Mouse (Mus musculus) liver, embryonic 15.5 days (tissue): ENCODE measurements around the gene Sstr2. TPM values are rescaled to one million over a fixed set of nuclear protein-coding genes. Genes with fewer than 3 reads are reported as not detected.

ENCODE experiments used
- ATAC-seq: fragments of 200-750 bp; cut with Nextera tagmentation; 2 replicates; pipeline ENCODE4 v1.8.0; 2017; ENCODE audit warnings: moderate number of reproducible peaks, mild to moderate bottlenecking, moderate library complexity; ENCODE audit not compliant: insufficient read depth
- H3K27ac ChIP-seq: fragments of 300-500 bp; sonication (generic); replicated peaks from 2 replicates; pipeline ENCODE4 v1.5.1; 2015; ENCODE audit warnings: mild to moderate bottlenecking, inconsistent platforms
- H3K27me3 ChIP-seq: fragments of 300-500 bp; sonication (generic); 2 replicates; pipeline ENCODE4 v1.6.1; 2015; ENCODE audit warnings: mild to moderate bottlenecking, inconsistent platforms
- H3K36me3 ChIP-seq: fragments of 300-500 bp; sonication (generic); replicated peaks from 2 replicates; pipeline ENCODE4 v1.6.1; 2015; ENCODE audit warnings: moderate library complexity, mild to moderate bottlenecking, inconsistent platforms
- H3K4me1 ChIP-seq: fragments of 300-500 bp; sonication (generic); replicated peaks from 2 replicates; pipeline ENCODE4 v1.6.1; 2015; ENCODE audit warnings: inconsistent platforms
- H3K4me2 ChIP-seq: fragments of 300-500 bp; sonication (generic); 2 replicates; pipeline ENCODE4 v1.6.1; 2015; ENCODE audit warnings: moderate library complexity, mild to moderate bottlenecking, inconsistent platforms
- H3K4me3 ChIP-seq: fragments of 300-500 bp; sonication (generic); replicated peaks from 2 replicates; pipeline ENCODE4 v1.5.1; 2015; ENCODE audit warnings: mild to moderate bottlenecking, inconsistent platforms
- H3K9ac ChIP-seq: fragments of 300-500 bp; sonication (generic); 2 replicates; pipeline ENCODE4 v1.6.1; 2015; ENCODE audit warnings: moderate library complexity, mild to moderate bottlenecking, inconsistent platforms
- H3K9me3 ChIP-seq: fragments of 300-500 bp; sonication (generic); replicated peaks from 2 replicates; pipeline ENCODE4 v1.6.1; 2016; ENCODE audit warnings: inconsistent platforms
- WGBS: fragments of 180-500 bp; shearing (Covaris S2); methylation state at CpG from one replicate; pipeline ENCODE4 v1.1.7; 2015; ENCODE audit warnings: mixed read lengths; ENCODE audit not compliant: insufficient replicate concordance; 5-methylcytosine and 5-hydroxymethylcytosine counted together
- polyA plus RNA-seq: library from polyadenylated mRNA; unstranded; fragments of >200 nt; fragmentation: Nextera tagmentation; extraction: Ambion mirVana; gene quantifications from 2 replicates; pipeline ENCODE4 v1.2.1, GENCODE M21; 2015

Sstr2 gene
- polyA plus RNA-seq, 1 experiment from 2014 or later: 4.9 TPM

- H3K9ac ChIP-seq: no peak overlapping the region
- no peak overlapping the region for H3K4me3 ChIP-seq
- ATAC-seq: no peak
- no peak overlapping the region for H3K4me2 ChIP-seq
- WGBS: 75% methylated on average over 3 of the region's 3 CpGs
- H3K27ac ChIP-seq: no peak overlapping the region
- H3K36me3 ChIP-seq: no peaks in the 10 kb centered on the region
- H3K4me1 ChIP-seq: peaks cover 20% of the 10 kb centered on the region
- H3K9me3 ChIP-seq: no peaks in the 10 kb centered on the region
- peaks cover 6% of the 10 kb centered on the region; the same call in 1 of the 2 replicates for H3K27me3 ChIP-seq
These were observed 26.0 kb downstream of the Sstr2 start for GRCm38 (mm10) chr11:113645181-113645580.

GRCm38 (mm10) chr11:113648152-113648551 lies 29.0 kb downstream of the Sstr2 start:
- H3K36me3 ChIP-seq: peaks cover 18% of the 10 kb centered on the region
- no peak for ATAC-seq
- WGBS: 2% methylated on average over 15 of the region's 15 CpGs
- H3K4me3 ChIP-seq: no peak overlapping the region; the same call in 1 of the 2 replicates
- no peaks in the 10 kb centered on the region for H3K9me3 ChIP-seq
- H3K4me2 ChIP-seq: peak overlapping the region; percentile 75
- H3K27me3 ChIP-seq: peaks cover 6% of the 10 kb centered on the region; the same call in 1 of the 2 replicates
- peaks cover 38% of the 10 kb centered on the region for H3K4me1 ChIP-seq
- 0 out of 2 replicates have a peak overlapping the region, but pooled peaks have one; percentile 51 for H3K27ac ChIP-seq
- no peak overlapping the region for H3K9ac ChIP-seq

GRCm38 (mm10) chr11:113648690-113649352 lies 29.7 kb downstream of the Sstr2 start, which contains the start of gene Cog1:
Cog1 (plus strand) TSS chr11:113649169.
- H3K4me3 ChIP-seq: peak within 1 kb of the TSS; percentile 96
- 40% methylated on average over 26 of the region's 26 CpGs for WGBS
- H3K9ac ChIP-seq: peak within 1 kb of the TSS; percentile 93
- peaks cover 6% of the 10 kb centered on the region; the same call in 1 of the 2 replicates for H3K27me3 ChIP-seq
- H3K4me2 ChIP-seq: peak within 1 kb of the TSS; percentile 75
- peaks cover 38% of the 10 kb centered on the region for H3K4me1 ChIP-seq
- ATAC-seq: peak; percentile 6; the same call in 1 of the 2 replicates
- H3K36me3 ChIP-seq: peaks cover 25% of the 10 kb centered on the region
- no peaks in the 10 kb centered on the region for H3K9me3 ChIP-seq
- peak within 1 kb of the TSS; percentile 83 for H3K27ac ChIP-seq

GRCm38 (mm10) chr11:113649353-113650210 lies 30.4 kb downstream of the Sstr2 start, which contains the start of gene Slc39a11:
Slc39a11 (minus strand) TSS chr11:113650079.
- ATAC-seq: peak; percentile 79
- WGBS: under 1% methylated on average over 91 of the region's 91 CpGs
- H3K27me3 ChIP-seq: peaks cover 6% of the 10 kb centered on the region; the same call in 1 of the 2 replicates
- H3K4me3 ChIP-seq: peak within 1 kb of the TSS; percentile 96
- no peaks in the 10 kb centered on the region for H3K9me3 ChIP-seq
- peak within 1 kb of the TSS; percentile 75 for H3K4me2 ChIP-seq
- H3K27ac ChIP-seq: peak within 1 kb of the TSS; percentile 83
- peaks cover 33% of the 10 kb centered on the region for H3K36me3 ChIP-seq
- H3K9ac ChIP-seq: peak within 1 kb of the TSS; percentile 93
- H3K4me1 ChIP-seq: peaks cover 38% of the 10 kb centered on the region

GRCm38 (mm10) chr11:113651206-113651906 lies 32.2 kb downstream of the Sstr2 start:
- H3K4me3 ChIP-seq: peak overlapping the region; percentile 96
- H3K9ac ChIP-seq: peak overlapping the region; percentile 28; the same call in 1 of the 2 replicates
- peaks cover 50% of the 10 kb centered on the region for H3K36me3 ChIP-seq
- peaks cover 6% of the 10 kb centered on the region; the same call in 1 of the 2 replicates for H3K27me3 ChIP-seq
- peak overlapping the region; percentile 75 for H3K4me2 ChIP-seq
- peak overlapping the region; percentile 83 for H3K27ac ChIP-seq
- peak; percentile 46 for ATAC-seq
- WGBS: 55% methylated on average over 22 of the region's 22 CpGs
- peaks cover 38% of the 10 kb centered on the region for H3K4me1 ChIP-seq
- no peaks in the 10 kb centered on the region for H3K9me3 ChIP-seq

GRCm38 (mm10) chr11:113651907-113652273 lies 32.7 kb downstream of the Sstr2 start:
- Histone ChIP-seq H3K36me3 (peaks cover 56% of the 10 kb centered on the region), H3K4me2 (peak overlapping the region; percentile 75; the same call in 1 of the 2 replicates), H3K27me3 (peaks cover 6% of the 10 kb centered on the region; the same call in 1 of the 2 replicates), H3K27ac (peak overlapping the region; percentile 83), H3K9me3 (no peaks in the 10 kb centered on the region), H3K9ac (no peak overlapping the region), H3K4me3 (0 out of 2 replicates have a peak overlapping the region, but pooled peaks have one; percentile 96), H3K4me1 (peaks cover 38% of the 10 kb centered on the region)
- no peak for ATAC-seq
- 59% methylated on average over 8 of the region's 8 CpGs for WGBS

GRCm38 (mm10) chr11:113652516-113652915 lies 33.4 kb downstream of the Sstr2 start:
- no peak overlapping the region for H3K4me2 ChIP-seq
- peaks cover 2% of the 10 kb centered on the region; the same call in 1 of the 2 replicates for H3K27me3 ChIP-seq
- WGBS: 88% methylated on average over 6 of the region's 6 CpGs
- no peak overlapping the region; the same call in 1 of the 2 replicates for H3K27ac ChIP-seq
- no peak overlapping the region for H3K9ac ChIP-seq
- peaks cover 37% of the 10 kb centered on the region for H3K4me1 ChIP-seq
- H3K36me3 ChIP-seq: peaks cover 62% of the 10 kb centered on the region
- no peaks in the 10 kb centered on the region for H3K9me3 ChIP-seq
- ATAC-seq: no peak
- H3K4me3 ChIP-seq: no peak overlapping the region

GRCm38 (mm10) chr11:113654105-113654504 lies 35.0 kb downstream of the Sstr2 start:
- WGBS: 94% methylated on average over 15 of the region's 15 CpGs
- Histone ChIP-seq H3K4me1 (peaks cover 21% of the 10 kb centered on the region), H3K36me3 (peaks cover 78% of the 10 kb centered on the region), H3K9ac (no peak overlapping the region), H3K9me3 (no peaks in the 10 kb centered on the region), H3K4me2 (no peak overlapping the region), H3K4me3 (no peak overlapping the region), H3K27me3 (no peaks in the 10 kb centered on the region), H3K27ac (no peak overlapping the region)
- no peak for ATAC-seq

GRCm38 (mm10) chr11:113654561-113655270 lies 35.6 kb downstream of the Sstr2 start:
- H3K36me3 ChIP-seq: peaks cover 84% of the 10 kb centered on the region
- no peak overlapping the region for H3K4me2 ChIP-seq
- ATAC-seq: no peak
- H3K4me1 ChIP-seq: peaks cover 21% of the 10 kb centered on the region
- no peak overlapping the region for H3K9ac ChIP-seq
- no peaks in the 10 kb centered on the region for H3K27me3 ChIP-seq
- no peaks in the 10 kb centered on the region for H3K9me3 ChIP-seq
- no peak overlapping the region for H3K4me3 ChIP-seq
- H3K27ac ChIP-seq: no peak overlapping the region
- WGBS: 85% methylated on average over 18 of the region's 18 CpGs

GRCm38 (mm10) chr11:113656511-113656932 lies 37.4 kb downstream of the Sstr2 start:
- H3K27me3 ChIP-seq: no peaks in the 10 kb centered on the region
- no peak for ATAC-seq
- H3K9ac ChIP-seq: no peak overlapping the region
- 89% methylated on average over 8 of the region's 8 CpGs for WGBS
- peaks cover 5% of the 10 kb centered on the region for H3K4me1 ChIP-seq
- H3K9me3 ChIP-seq: no peaks in the 10 kb centered on the region
- peaks cover 100% of the 10 kb centered on the region for H3K36me3 ChIP-seq
- no peak overlapping the region for H3K4me2 ChIP-seq
- no peak overlapping the region for H3K4me3 ChIP-seq
- no peak overlapping the region for H3K27ac ChIP-seq
